Mouse (Mus musculus): ENCODE measurements around the gene Ttc7b. TPM values are rescaled to one million over a fixed set of nuclear protein-coding genes. Genes with fewer than 3 reads are reported as not detected.

Ttc7b gene
- polyA plus RNA-seq, 1 experiment from 2014 or later: 5.6 TPM

DNA sequence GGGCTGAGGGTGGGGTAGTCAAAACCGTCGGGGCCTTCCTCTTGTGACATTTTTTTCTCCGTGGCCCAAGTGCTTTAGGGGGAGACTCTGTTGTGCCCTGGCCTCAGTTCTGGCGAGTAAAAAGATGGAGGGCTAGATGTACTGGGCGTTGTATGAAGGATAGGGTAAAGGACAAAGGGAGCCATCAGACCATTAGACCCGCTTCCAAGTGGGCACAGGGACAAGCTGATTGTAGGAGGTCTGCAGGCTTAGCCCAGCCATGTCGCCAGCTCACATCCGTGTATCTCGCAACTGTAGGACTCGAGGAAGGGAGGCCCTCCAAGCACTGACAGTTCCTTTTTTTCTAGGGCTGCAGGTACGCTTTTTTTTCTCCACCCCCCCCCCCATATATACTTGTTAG, 111.9 kb downstream of the Ttc7b start:
- no peak for ATAC-seq (ENCODE audit: insufficient number of reproducible peaks, low FRiP score, low TSS enrichment, low read depth)
- Histone ChIP-seq H3K27ac (replicated peaks) (no peak overlapping the region), H3K36me3 (peaks cover 9% of the 10 kb centered on the region), H3K27me3 (no peaks in the 10 kb centered on the region), H3K9me3 (replicated peaks) (no peaks in the 10 kb centered on the region), H3K4me3 (replicated peaks) (no peak overlapping the region), H3K9ac (no peak overlapping the region), H3K4me1 (0 out of 2 replicates have a peak, but pooled peaks cover 17% of the 10 kb centered on the region), H3K4me2 (replicated peaks) (no peak overlapping the region)
- 90% methylated on average over 11 of the region's 11 CpGs for WGBS

GRCm38 (mm10) chr12:100408143-100408542, 112.5 kb downstream of the Ttc7b start:
- ATAC-seq (ENCODE audit: insufficient number of reproducible peaks, low FRiP score, low TSS enrichment, low read depth): no peak

GRCm38 (mm10) chr12:100407371-100407770, 113.3 kb downstream of the Ttc7b start:
- no peak overlapping the region for H3K9ac ChIP-seq
- no peaks in the 10 kb centered on the region for H3K27me3 ChIP-seq
- H3K4me3 ChIP-seq (replicated peaks): no peak overlapping the region
- H3K9me3 ChIP-seq (replicated peaks): no peaks in the 10 kb centered on the region
- H3K4me2 ChIP-seq (replicated peaks): no peak overlapping the region
- H3K36me3 ChIP-seq: 0 out of 2 replicates have a peak, but pooled peaks cover 6% of the 10 kb centered on the region
- no peak for ATAC-seq (ENCODE audit: insufficient number of reproducible peaks, low FRiP score, low TSS enrichment, low read depth)
- 0 out of 2 replicates have a peak, but pooled peaks cover 17% of the 10 kb centered on the region for H3K4me1 ChIP-seq
- no peak overlapping the region; the same call in 1 of the 2 replicates for H3K27ac ChIP-seq (replicated peaks)
- 44% methylated on average over 7 of the region's 7 CpGs for WGBS

More at GRCm38 (mm10) chr12:100408143-100408542, 112.5 kb downstream of the Ttc7b start:
- Histone ChIP-seq H3K9ac (no peak overlapping the region), H3K9me3 (replicated peaks) (no peaks in the 10 kb centered on the region), H3K36me3 (peaks cover 7% of the 10 kb centered on the region; the same call in 1 of the 2 replicates), H3K4me1 (0 out of 2 replicates have a peak, but pooled peaks cover 17% of the 10 kb centered on the region), H3K4me3 (replicated peaks) (no peak overlapping the region), H3K4me2 (replicated peaks) (no peak overlapping the region), H3K27me3 (no peaks in the 10 kb centered on the region), H3K27ac (replicated peaks) (no peak overlapping the region)
- 71% methylated on average over 8 of the region's 8 CpGs for WGBS

DNA sequence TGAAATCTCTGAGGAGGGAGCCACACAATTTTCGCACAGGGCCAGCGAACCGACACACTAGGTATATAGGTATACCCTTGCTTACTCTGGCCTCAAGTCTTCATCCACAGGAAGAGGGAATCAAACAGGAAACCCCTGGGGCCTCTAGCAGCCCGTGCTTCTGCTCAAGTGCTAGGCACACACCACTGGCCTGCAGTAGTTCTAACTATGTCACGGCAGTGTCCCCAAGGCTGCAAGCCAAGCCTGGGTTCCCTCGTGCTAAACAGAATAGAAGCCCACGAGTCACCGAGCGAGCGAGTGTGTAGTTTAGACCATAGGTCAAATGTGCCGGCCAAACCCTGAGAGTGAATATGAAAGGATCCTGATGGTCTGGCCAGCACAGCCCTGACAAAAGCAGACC, 114.5 kb downstream of the Ttc7b start:
- 0 out of 2 replicates have a peak, but pooled peaks cover 17% of the 10 kb centered on the region for H3K4me1 ChIP-seq
- no peak overlapping the region for H3K4me3 ChIP-seq (replicated peaks)
- no peak for ATAC-seq (ENCODE audit: insufficient number of reproducible peaks, low FRiP score, low TSS enrichment, low read depth)
- no peaks in the 10 kb centered on the region for H3K9me3 ChIP-seq (replicated peaks)
- no peak overlapping the region for H3K27ac ChIP-seq (replicated peaks)
- H3K4me2 ChIP-seq (replicated peaks): no peak overlapping the region
- peaks cover 11% of the 10 kb centered on the region; the same call in 1 of the 2 replicates for H3K36me3 ChIP-seq
- no peak overlapping the region for H3K9ac ChIP-seq
- 77% methylated on average over 11 of the region's 11 CpGs for WGBS
- H3K27me3 ChIP-seq: no peaks in the 10 kb centered on the region

DNA sequence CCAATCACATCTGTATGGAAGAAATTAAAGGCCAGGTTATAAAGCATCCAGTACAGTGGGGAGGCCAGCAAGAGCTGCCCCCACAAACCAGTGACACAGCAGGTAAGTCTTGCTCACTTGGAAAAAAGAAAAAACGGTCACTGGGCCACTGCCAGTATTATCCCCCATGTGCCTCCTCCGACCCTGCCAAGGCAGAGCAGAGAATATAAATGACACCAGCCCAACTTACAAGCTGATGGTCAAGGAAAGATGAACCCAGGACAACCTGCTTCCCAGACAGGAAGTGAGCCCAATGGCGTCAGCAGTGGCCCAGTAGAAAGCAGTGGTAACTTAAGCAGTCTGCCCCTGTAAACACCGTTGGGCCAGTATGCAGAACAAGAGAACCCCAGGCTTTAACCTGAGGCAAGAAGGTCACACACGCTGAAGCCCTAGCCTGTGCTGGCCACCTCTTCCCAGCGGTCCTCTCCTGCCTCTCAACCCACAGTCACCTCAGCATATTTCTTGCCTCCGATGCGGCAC, 115.1 kb downstream of the Ttc7b start:
- Histone ChIP-seq H3K4me1 (0 out of 2 replicates have a peak, but pooled peaks cover 17% of the 10 kb centered on the region), H3K4me3 (replicated peaks) (no peak overlapping the region), H3K27me3 (no peaks in the 10 kb centered on the region), H3K9ac (no peak overlapping the region), H3K27ac (replicated peaks) (no peak overlapping the region), H3K36me3 (peaks cover 15% of the 10 kb centered on the region; the same call in 1 of the 2 replicates), H3K9me3 (replicated peaks) (no peaks in the 10 kb centered on the region), H3K4me2 (replicated peaks) (no peak overlapping the region)
- no peak for ATAC-seq (ENCODE audit: insufficient number of reproducible peaks, low FRiP score, low TSS enrichment, low read depth)
- WGBS: 81% methylated on average over 8 of the region's 8 CpGs

- ATAC-seq (ENCODE audit: insufficient number of reproducible peaks, low FRiP score, low TSS enrichment, low read depth): no peak
- peaks cover 17% of the 10 kb centered on the region; the same call in 1 of the 2 replicates for H3K36me3 ChIP-seq
Observed at GRCm38 (mm10) chr12:100404430-100404829, 116.2 kb downstream of the Ttc7b start.

DNA sequence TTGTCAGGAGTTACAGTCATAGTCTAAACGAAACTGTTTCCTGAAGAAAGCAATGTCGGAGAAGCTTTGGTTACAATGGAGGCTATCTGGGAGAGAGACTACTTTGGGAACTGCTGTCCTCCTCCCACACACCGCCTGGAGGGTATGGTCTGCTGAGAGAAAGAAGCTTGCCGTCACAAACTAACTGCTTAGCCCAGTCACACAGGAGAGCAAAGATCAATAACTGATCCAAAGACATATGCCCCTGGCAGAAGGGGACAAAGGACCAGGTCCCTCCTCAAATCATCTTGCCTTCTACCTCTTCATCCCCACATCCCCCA, 117.7 kb downstream of the Ttc7b start:
- WGBS: 86% methylated on average over 4 of the region's 4 CpGs
- no peaks in the 10 kb centered on the region for H3K27me3 ChIP-seq
- no peak for ATAC-seq (ENCODE audit: insufficient number of reproducible peaks, low FRiP score, low TSS enrichment, low read depth)
- no peak overlapping the region for H3K4me2 ChIP-seq (replicated peaks)
- no peak overlapping the region for H3K4me3 ChIP-seq (replicated peaks)
- H3K36me3 ChIP-seq: peaks cover 17% of the 10 kb centered on the region; the same call in 1 of the 2 replicates
- peaks cover 21% of the 10 kb centered on the region; the same call in 1 of the 2 replicates for H3K4me1 ChIP-seq
- no peak overlapping the region for H3K9ac ChIP-seq
- H3K27ac ChIP-seq (replicated peaks): no peak overlapping the region
- no peaks in the 10 kb centered on the region for H3K9me3 ChIP-seq (replicated peaks)

More at GRCm38 (mm10) chr12:100404430-100404829, 116.2 kb downstream of the Ttc7b start:
- Histone ChIP-seq H3K9me3 (replicated peaks) (no peaks in the 10 kb centered on the region), H3K4me3 (replicated peaks) (no peak overlapping the region), H3K27me3 (no peaks in the 10 kb centered on the region), H3K9ac (no peak overlapping the region), H3K4me1 (0 out of 2 replicates have a peak, but pooled peaks cover 18% of the 10 kb centered on the region), H3K27ac (replicated peaks) (no peak overlapping the region), H3K4me2 (replicated peaks) (no peak overlapping the region)
- WGBS: 81% methylated on average over 3 of the region's 3 CpGs

DNA sequence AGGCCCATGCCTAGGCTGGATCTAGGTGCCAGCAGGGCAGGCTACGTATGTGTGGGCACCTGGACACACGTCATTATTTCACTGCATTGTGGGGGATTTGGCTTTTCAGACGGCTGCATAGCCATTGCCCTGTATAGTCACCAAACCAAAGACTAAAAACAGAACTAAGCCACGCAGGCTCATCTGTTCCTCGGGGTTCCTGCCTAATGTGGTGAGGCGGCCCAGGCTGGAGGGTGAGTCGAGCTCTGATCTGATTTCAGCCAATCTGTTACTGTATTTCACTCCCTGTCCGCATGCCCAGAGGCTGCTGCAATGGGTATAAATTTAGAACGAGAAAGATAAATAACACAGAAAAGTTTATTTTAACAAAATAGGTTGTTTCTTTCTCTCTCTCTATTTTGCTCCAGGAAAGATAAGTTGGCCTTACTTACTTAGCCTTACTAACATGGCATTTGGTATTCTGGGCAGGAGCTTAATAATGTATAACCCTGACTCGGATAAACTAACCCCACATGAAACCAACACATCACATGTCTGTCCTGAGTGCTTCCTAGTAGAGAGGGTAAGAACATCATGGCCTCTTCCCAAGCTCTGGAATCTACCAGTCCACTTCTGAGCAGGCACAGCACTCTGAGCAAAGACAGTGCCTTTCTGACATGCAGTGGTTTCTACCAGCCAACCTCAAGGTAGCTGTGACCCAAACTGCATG, 118.2 kb downstream of the Ttc7b start:
- Histone ChIP-seq H3K9ac (no peak overlapping the region), H3K9me3 (replicated peaks) (no peaks in the 10 kb centered on the region), H3K36me3 (peaks cover 17% of the 10 kb centered on the region; the same call in 1 of the 2 replicates), H3K4me2 (replicated peaks) (no peak overlapping the region), H3K4me3 (replicated peaks) (no peak overlapping the region), H3K27ac (replicated peaks) (no peak overlapping the region), H3K27me3 (no peaks in the 10 kb centered on the region), H3K4me1 (peaks cover 18% of the 10 kb centered on the region; the same call in 1 of the 2 replicates)
- ATAC-seq (ENCODE audit: insufficient number of reproducible peaks, low FRiP score, low TSS enrichment, low read depth): no peak
- WGBS: 76% methylated on average over 10 of the region's 10 CpGs

DNA sequence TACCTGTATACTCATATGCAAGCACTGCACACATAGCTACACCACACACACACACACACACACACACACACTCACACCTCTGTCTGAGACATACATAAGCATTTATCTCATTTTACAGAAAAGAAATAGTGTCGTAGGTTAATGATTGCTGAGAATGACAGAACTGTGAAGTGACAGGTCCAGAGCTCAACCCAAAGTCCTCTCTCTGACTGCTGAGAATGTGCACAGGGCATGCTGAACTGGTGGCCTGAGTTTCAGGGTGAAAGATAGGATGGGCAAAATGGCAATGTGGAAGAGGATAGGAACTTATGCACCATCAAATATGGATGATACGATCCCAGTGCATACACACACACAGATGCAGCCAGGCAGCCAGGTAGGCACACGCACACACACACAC, 120.5 kb downstream of the Ttc7b start:
- Histone ChIP-seq H3K4me1 (peaks cover 12% of the 10 kb centered on the region; the same call in 1 of the 2 replicates), H3K36me3 (peaks cover 17% of the 10 kb centered on the region; the same call in 1 of the 2 replicates), H3K4me3 (replicated peaks) (no peak overlapping the region), H3K9ac (no peak overlapping the region), H3K4me2 (replicated peaks) (no peak overlapping the region), H3K9me3 (replicated peaks) (no peaks in the 10 kb centered on the region), H3K27me3 (no peaks in the 10 kb centered on the region), H3K27ac (replicated peaks) (no peak overlapping the region)
- 86% methylated on average over 3 of the region's 3 CpGs for WGBS
- no peak for ATAC-seq (ENCODE audit: insufficient number of reproducible peaks, low FRiP score, low TSS enrichment, low read depth)

- Histone ChIP-seq H3K36me3 (peaks cover 21% of the 10 kb centered on the region), H3K4me1 (peaks cover 12% of the 10 kb centered on the region; the same call in 1 of the 2 replicates), H3K4me2 (replicated peaks) (no peak overlapping the region), H3K4me3 (replicated peaks) (no peak overlapping the region), H3K9ac (no peak overlapping the region), H3K27ac (replicated peaks) (peak overlapping the region; percentile 56; the same call in 1 of the 2 replicates), H3K27me3 (no peaks in the 10 kb centered on the region), H3K9me3 (replicated peaks) (no peaks in the 10 kb centered on the region)
- 69% methylated on average over 5 of the region's 5 CpGs for WGBS
- ATAC-seq (ENCODE audit: insufficient number of reproducible peaks, low FRiP score, low TSS enrichment, low read depth): no peak; the same call in 1 of the 2 replicates
Observed at GRCm38 (mm10) chr12:100399126-100399727, 121.4 kb downstream of the Ttc7b start.

- H3K4me1 ChIP-seq: peaks cover 12% of the 10 kb centered on the region; the same call in 1 of the 2 replicates
- no peaks in the 10 kb centered on the region for H3K27me3 ChIP-seq
- WGBS: 60% methylated on average over 8 of the region's 8 CpGs
- ATAC-seq (ENCODE audit: insufficient number of reproducible peaks, low FRiP score, low TSS enrichment, low read depth): no peak
- peaks cover 21% of the 10 kb centered on the region for H3K36me3 ChIP-seq
- no peak overlapping the region for H3K4me2 ChIP-seq (replicated peaks)
- no peaks in the 10 kb centered on the region for H3K9me3 ChIP-seq (replicated peaks)
- H3K4me3 ChIP-seq (replicated peaks): no peak overlapping the region
- peak overlapping the region; percentile 56; the same call in 1 of the 2 replicates for H3K27ac ChIP-seq (replicated peaks)
- H3K9ac ChIP-seq: no peak overlapping the region
Observed at GRCm38 (mm10) chr12:100398268-100398943, 122.2 kb downstream of the Ttc7b start.

Data from embryonic facial prominence, embryonic 15.5 days (tissue).